Mouse (Mus musculus) bone marrow macrophage, adult 2 months (primary cell): ENCODE results near the gene Arhgef33.

Experiments used
- CTCF ChIP-seq: IDR thresholded peaks from 2 replicates; pipeline ENCODE4 v1.5.1; 2012; ENCODE audit warnings: low read depth, mild to moderate bottlenecking, low read length, moderate library complexity
- POLR2A ChIP-seq: IDR thresholded peaks from 2 replicates; pipeline ENCODE4 v1.6.1; 2012; ENCODE audit warnings: mild to moderate bottlenecking, low read depth, low read length, borderline replicate concordance

DNA sequence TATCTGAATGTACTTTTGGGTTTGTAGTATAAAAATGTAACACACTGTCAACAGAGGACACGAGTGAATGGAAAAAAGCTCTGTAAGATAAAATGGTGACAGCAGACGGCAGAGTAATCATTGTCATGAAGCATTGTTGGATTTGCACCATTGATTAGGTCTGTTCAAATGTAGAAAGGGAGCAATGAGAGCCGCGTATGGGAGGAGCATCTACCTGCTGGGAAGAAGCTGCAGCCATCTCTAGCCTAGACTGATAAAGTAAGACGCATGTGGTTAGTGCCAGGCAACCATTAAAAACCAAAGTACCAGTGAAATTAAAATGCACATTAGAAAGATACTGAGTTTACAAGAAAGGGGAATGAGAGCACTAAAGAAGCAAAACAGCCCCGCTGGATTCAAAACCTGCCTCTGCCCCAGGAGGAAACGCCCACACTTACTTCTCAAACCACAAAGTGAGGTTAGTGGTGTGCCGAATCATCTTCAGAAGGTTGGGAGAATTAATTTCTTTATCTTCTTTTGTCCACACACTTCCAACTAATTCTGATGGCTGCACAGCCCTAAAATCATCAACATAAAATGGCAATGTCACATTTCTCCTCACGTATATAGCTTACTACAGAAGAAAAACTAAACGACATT, 111.5 kb downstream of the Arhgef33 start:
- TF ChIP-seq POLR2A (no peak), CTCF (no peak)
